Mouse (Mus musculus) right cerebral cortex, postnatal 10 days (tissue): Measurements from ENCODE around the gene Hoga1.

ENCODE experiments used
- DNase-seq, 2 experiments: peaks; one replicate each; pipeline ENCODE4 v3.0.0; 2021; ENCODE audit warnings: low spot score in 2 of 2

Hoga1 gene

GRCm38 (mm10) chr19:42118596-42118995 is 73.2 kb downstream of the Hoga1 start:
- DNase-seq = no peak

GRCm38 (mm10) chr19:42120451-42120850 is 75.0 kb downstream of the Hoga1 start:
- no peak for DNase-seq
